Mouse (Mus musculus): ENCODE results near the gene B4galt3. TPM values are rescaled to one million over a fixed set of nuclear protein-coding genes. Genes with fewer than 3 reads are reported as not detected.
"Not testable (repeated sequence)": the region's sequence is repeated elsewhere in the genome, so short reads cannot be mapped to it uniquely, and the experiment has no call there.

The B4galt3 gene
- polyA plus RNA-seq, 1 experiment from 2014 or later: 95.6 TPM

DNA sequence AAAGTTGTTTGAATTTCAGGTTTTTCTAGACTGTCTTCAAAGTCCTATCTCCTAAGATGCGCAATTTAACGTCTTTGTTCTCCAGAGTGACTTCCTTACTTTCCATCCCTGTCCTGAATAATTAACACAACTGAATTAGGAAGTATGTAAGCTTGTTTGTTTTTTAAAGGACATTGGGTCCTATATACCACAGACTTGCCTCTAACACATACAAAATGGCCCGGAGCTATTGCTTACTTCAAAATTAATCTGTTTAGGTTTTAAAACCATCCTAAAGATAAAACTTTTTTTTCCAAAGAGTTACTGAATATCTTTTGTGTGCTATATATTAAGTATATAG, 24.9 kb downstream of the B4galt3 start:
- H3K27ac ChIP-seq: peak overlapping the region; percentile 72; the same call in 1 of the 2 replicates
- peak overlapping the region; percentile 61 for H3K4me3 ChIP-seq
- H3K36me3 ChIP-seq: peaks cover under 1% of the 10 kb centered on the region; the same call in 1 of the 2 replicates
- H3K9me3 ChIP-seq: no peaks in the 10 kb centered on the region
- peak overlapping the region; percentile 74 for H3K9ac ChIP-seq
- 15% methylated on average over 3 of the region's 3 CpGs for WGBS
- H3K27me3 ChIP-seq (replicated peaks): no peaks in the 10 kb centered on the region; the same call in 1 of the 2 replicates
- peaks cover 6% of the 10 kb centered on the region; the same call in 1 of the 2 replicates for H3K4me1 ChIP-seq
- ATAC-seq (ENCODE audit: low FRiP score, low read depth): peak; percentile 8; the same call in 1 of the 2 replicates
- peak overlapping the region; percentile 83 for H3K4me2 ChIP-seq (replicated peaks)

DNA sequence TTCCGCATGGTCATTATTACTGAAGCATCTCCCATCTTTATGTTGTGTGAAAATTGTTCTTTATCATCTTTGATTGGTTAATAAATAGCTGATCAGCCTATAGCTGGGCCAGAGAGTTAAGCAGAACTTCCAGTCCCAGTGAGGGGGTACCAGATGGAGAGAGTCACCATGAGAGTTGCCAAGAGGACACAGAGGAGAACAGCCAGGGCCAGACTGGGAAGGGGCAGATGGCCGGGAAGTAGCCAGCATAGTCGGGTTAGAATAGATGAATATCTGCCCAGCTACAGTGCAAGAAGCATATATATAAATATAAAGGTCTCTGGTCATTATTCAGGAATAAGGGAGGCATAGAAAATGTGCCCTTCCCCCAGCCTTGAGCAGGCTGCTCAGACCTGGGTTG, 28.1 kb downstream of the B4galt3 start:
- H3K4me3 ChIP-seq: no peak overlapping the region
- no peaks in the 10 kb centered on the region; the same call in 1 of the 2 replicates for H3K27me3 ChIP-seq (replicated peaks)
- H3K9me3 ChIP-seq: no peaks in the 10 kb centered on the region
- no peak overlapping the region for H3K27ac ChIP-seq
- peaks cover 6% of the 10 kb centered on the region; the same call in 1 of the 2 replicates for H3K4me1 ChIP-seq
- no peak overlapping the region for H3K4me2 ChIP-seq (replicated peaks)
- 67% methylated on average over 3 of the region's 3 CpGs for WGBS
- H3K9ac ChIP-seq: no peak overlapping the region
- no peak for ATAC-seq (ENCODE audit: low FRiP score, low read depth)
- H3K36me3 ChIP-seq: no peaks in the 10 kb centered on the region

DNA sequence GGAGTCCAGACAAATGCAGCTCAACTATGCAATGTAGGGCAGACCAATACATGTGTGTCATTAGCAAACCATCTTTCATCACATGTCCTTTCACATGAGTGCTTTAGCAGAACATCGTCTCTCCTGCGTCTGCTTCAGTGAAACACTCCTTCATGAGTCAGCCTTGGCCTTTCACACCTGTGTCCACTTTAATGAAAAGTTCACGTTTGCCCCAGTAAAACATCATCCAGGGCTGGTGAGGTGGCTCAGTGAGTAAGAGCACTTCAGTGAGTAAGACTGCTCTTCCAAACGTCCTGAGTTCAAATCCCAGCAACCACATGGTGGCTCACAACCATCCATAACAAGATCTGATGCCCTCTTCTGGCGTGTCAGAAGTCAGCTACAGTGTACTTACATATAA, 36.0 kb downstream of the B4galt3 start:
- 78% methylated on average over 5 of the region's 5 CpGs for WGBS
- not testable (repeated sequence) for H3K27me3 ChIP-seq (replicated peaks); H3K4me3 ChIP-seq; ATAC-seq (ENCODE audit: low FRiP score, low read depth); H3K36me3 ChIP-seq; H3K4me2 ChIP-seq (replicated peaks); H3K27ac ChIP-seq; H3K9me3 ChIP-seq; H3K9ac ChIP-seq; H3K4me1 ChIP-seq

DNA sequence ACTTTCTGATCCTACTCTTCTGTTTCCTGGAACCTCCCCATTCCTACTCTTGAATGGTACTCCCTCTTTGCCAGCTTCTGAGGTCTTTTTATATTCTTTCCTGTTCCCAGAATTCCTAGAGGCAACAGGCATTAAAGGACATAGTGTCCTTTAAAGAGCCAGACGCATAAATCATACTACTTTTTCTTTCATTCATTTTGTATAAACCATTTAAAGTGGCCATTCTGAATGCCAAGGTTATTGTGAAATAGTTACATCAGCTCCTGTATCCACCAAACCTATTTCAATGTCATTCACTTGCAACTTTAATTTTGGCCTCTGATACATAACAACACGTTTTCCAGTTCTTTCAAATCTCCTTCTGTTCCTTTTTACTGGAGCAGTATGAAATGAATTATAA, 39.2 kb downstream of the B4galt3 start:
- WGBS: 80% methylated on average over 2 of the region's 2 CpGs
- no peak for ATAC-seq (ENCODE audit: low FRiP score, low read depth)
- Histone ChIP-seq H3K27ac (no peak overlapping the region), H3K36me3 (no peaks in the 10 kb centered on the region), H3K9me3 (no peaks in the 10 kb centered on the region), H3K4me3 (no peak overlapping the region), H3K4me1 (no peaks in the 10 kb centered on the region), H3K27me3 (replicated peaks) (no peaks in the 10 kb centered on the region), H3K9ac (no peak overlapping the region), H3K4me2 (replicated peaks) (no peak overlapping the region)

DNA sequence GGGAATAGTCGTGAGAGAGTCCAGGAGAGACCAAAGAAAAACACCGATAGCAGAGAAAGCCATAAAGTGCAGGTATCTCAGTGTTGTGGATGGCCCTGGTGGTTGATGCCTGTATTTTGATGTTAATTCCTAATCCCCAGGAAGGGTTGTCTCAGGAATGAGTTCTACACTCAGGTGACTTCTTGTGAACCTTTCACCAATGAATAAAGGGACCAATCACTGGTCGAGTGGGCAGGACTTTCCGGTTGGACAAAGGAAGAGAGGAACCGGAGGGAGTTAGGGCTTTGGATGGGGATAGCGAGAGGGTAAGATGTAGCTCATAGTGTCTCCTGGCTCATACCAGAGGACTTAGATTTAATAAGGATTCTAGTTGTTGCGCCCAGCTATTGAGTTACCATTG, 49.6 kb downstream of the B4galt3 start:
- Histone ChIP-seq H3K4me3 (no peak overlapping the region), H3K9me3 (no peaks in the 10 kb centered on the region), H3K4me1 (no peaks in the 10 kb centered on the region), H3K36me3 (no peaks in the 10 kb centered on the region), H3K27ac (no peak overlapping the region), H3K27me3 (replicated peaks) (no peaks in the 10 kb centered on the region), H3K4me2 (replicated peaks) (0 out of 2 replicates have a peak overlapping the region, but pooled peaks have one; percentile 9), H3K9ac (no peak overlapping the region)
- 9% methylated on average over 7 of the region's 7 CpGs for WGBS
- ATAC-seq (ENCODE audit: low FRiP score, low read depth): no peak

DNA sequence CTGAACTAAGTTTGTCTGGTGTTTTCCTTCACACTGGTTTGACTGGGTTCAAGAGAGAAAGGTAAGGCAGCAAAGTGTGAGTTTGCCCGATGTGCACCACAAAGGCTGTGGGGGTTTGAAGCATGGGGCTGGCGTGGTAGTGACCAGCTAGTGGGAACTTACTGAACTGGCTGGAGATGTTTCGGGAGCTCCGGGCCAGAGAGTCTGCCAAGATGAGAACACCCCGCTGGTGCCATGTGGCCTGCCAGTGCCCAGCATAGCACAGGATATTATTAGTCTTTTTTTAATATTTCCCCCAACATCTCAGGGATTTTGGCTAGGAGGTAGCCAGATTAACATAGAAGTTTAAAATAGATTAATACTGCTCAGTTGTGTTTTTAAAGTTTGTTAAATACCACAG, 50.0 kb downstream of the B4galt3 start:
- H3K36me3 ChIP-seq: no peaks in the 10 kb centered on the region
- H3K9ac ChIP-seq: no peak overlapping the region
- H3K27ac ChIP-seq: no peak overlapping the region
- H3K4me2 ChIP-seq (replicated peaks): 0 out of 2 replicates have a peak overlapping the region, but pooled peaks have one; percentile 9
- H3K9me3 ChIP-seq: no peaks in the 10 kb centered on the region
- H3K4me1 ChIP-seq: no peaks in the 10 kb centered on the region
- no peak overlapping the region for H3K4me3 ChIP-seq
- H3K27me3 ChIP-seq (replicated peaks): no peaks in the 10 kb centered on the region
- no peak for ATAC-seq (ENCODE audit: low FRiP score, low read depth)
- WGBS: 23% methylated on average over 5 of the region's 5 CpGs

DNA sequence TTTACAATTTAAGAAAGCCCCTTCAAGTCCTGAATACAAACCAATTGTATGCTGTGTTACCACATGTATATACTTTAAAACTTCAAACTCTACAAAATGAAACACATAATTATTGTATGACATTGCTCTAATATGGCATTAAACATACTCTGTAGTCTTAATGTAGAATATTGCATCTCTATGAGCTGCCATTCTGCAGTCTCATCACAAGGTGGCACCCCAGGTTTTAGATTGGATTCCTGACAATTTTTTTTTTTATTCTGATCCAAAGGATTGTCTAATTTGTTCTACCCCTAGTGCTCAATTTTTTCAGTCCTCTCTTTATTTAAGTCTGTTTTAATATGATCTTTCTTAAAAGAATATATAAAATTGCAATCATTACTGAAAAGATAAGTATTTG, 51.3 kb downstream of the B4galt3 start:
- no peak for ATAC-seq (ENCODE audit: low FRiP score, low read depth)

DNA sequence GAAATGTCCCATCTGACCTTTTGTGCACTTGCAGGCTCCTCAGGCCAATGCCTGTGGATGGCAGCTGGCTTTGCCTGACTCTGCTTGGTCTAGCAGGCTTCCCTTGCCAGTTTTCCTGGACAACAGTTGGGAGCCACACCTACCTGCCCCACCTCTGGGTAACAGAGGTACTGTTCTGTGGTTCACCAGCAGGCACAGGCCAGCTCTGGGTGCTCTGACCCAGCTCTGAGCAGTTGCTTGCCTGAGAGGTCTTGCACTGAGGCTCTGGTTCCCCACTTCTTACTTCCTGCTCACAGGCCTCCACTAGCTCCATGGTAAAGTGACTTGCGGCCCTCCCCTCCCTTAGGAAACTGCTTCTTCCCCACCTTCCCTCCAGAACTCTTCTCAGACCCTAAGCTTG, 51.9 kb downstream of the B4galt3 start:
- H3K36me3 ChIP-seq: no peaks in the 10 kb centered on the region
- peak; percentile 17; the same call in 1 of the 2 replicates for ATAC-seq (ENCODE audit: low FRiP score, low read depth)
- H3K27me3 ChIP-seq (replicated peaks): no peaks in the 10 kb centered on the region
- no peaks in the 10 kb centered on the region for H3K4me1 ChIP-seq
- no peak overlapping the region for H3K4me3 ChIP-seq
- no peak overlapping the region for H3K4me2 ChIP-seq (replicated peaks)
- WGBS: 83% methylated on average over 1 of the region's 1 CpGs
- H3K27ac ChIP-seq: no peak overlapping the region
- no peaks in the 10 kb centered on the region for H3K9me3 ChIP-seq
- no peak overlapping the region for H3K9ac ChIP-seq

More for the DNA sequence above, 51.3 kb downstream of the B4galt3 start:
- no peaks in the 10 kb centered on the region for H3K27me3 ChIP-seq (replicated peaks)
- H3K4me3 ChIP-seq: no peak overlapping the region
- no peaks in the 10 kb centered on the region for H3K9me3 ChIP-seq
- H3K4me1 ChIP-seq: no peaks in the 10 kb centered on the region
- H3K36me3 ChIP-seq: no peaks in the 10 kb centered on the region
- no peak overlapping the region for H3K9ac ChIP-seq
- no peak overlapping the region for H3K27ac ChIP-seq
- H3K4me2 ChIP-seq (replicated peaks): no peak overlapping the region

DNA sequence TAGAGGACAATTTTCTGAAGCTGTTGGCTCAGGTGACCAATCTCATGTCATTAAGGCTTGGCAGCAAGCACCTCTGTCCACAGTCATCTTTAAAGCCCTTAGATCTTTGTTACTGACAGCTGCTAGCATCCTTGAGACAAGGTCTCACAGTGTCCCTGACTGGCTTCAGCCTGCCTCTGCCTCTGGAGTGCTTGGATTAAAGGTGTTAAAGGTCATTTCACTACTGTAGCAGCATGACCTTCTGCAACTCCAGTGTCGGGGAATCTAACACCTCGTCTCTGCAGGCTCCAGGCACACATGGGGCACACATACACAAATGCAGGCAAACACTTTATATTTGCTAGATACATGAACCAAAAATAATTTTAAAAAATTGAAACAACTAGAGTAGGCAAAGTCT, 55.4 kb downstream of the B4galt3 start:
- Histone ChIP-seq H3K4me3 (no peak overlapping the region), H3K4me2 (replicated peaks) (no peak overlapping the region), H3K27me3 (replicated peaks) (no peaks in the 10 kb centered on the region), H3K9me3 (no peaks in the 10 kb centered on the region), H3K4me1 (peaks cover 19% of the 10 kb centered on the region), H3K27ac (no peak overlapping the region), H3K36me3 (no peaks in the 10 kb centered on the region), H3K9ac (no peak overlapping the region)
- ATAC-seq (ENCODE audit: low FRiP score, low read depth): no peak
- WGBS: 80% methylated on average over 2 of the region's 2 CpGs

Other genes starting within 250 kb of the B4galt3 start
- gene Fcgr3, start 205.4 kb upstream of the B4galt3 start, polyA plus RNA-seq (2016; fragmentation: Nextera tagmentation; extraction: Ambion mirVana): 6.9 and 7.4 TPM in 2 replicates
- gene Cfap126, start 156.4 kb upstream of the B4galt3 start, polyA plus RNA-seq (2016; fragmentation: Nextera tagmentation; extraction: Ambion mirVana): 1.7 and 2.3 TPM in 2 replicates
- gene Sdhc, start 119.7 kb upstream of the B4galt3 start, polyA plus RNA-seq (2016; fragmentation: Nextera tagmentation; extraction: Ambion mirVana): 228 and 233 TPM in 2 replicates
- gene Mpz, start 119.6 kb upstream of the B4galt3 start, polyA plus RNA-seq (2016; fragmentation: Nextera tagmentation; extraction: Ambion mirVana): 6.5 and 7.8 TPM in 2 replicates
- gene Pcp4l1, start 74.1 kb upstream of the B4galt3 start, polyA plus RNA-seq (2016; fragmentation: Nextera tagmentation; extraction: Ambion mirVana): 5.9 and 6.2 TPM in 2 replicates
- gene Nr1i3, start 56.4 kb upstream of the B4galt3 start, polyA plus RNA-seq (2016; fragmentation: Nextera tagmentation; extraction: Ambion mirVana): 0.20 and 0.24 TPM in 2 replicates
- gene Tomm40l, start 47.8 kb upstream of the B4galt3 start, polyA plus RNA-seq (2016; fragmentation: Nextera tagmentation; extraction: Ambion mirVana): 30.1 and 30.8 TPM in 2 replicates
- 5.4 and 7.6 TPM in 2 replicates for gene Apoa2, start 45.3 kb upstream of the B4galt3 start, polyA plus RNA-seq (2016; fragmentation: Nextera tagmentation; extraction: Ambion mirVana)
- gene Fcer1g, start 36.0 kb upstream of the B4galt3 start, polyA plus RNA-seq (2016; fragmentation: Nextera tagmentation; extraction: Ambion mirVana): 21.9 and 24.3 TPM in 2 replicates
- gene Adamts4, start 19.9 kb upstream of the B4galt3 start, polyA plus RNA-seq (2016; fragmentation: Nextera tagmentation; extraction: Ambion mirVana): 6.2 and 6.3 TPM in 2 replicates
- gene Ndufs2, start 18.9 kb upstream of the B4galt3 start, polyA plus RNA-seq (2016; fragmentation: Nextera tagmentation; extraction: Ambion mirVana): 233 and 247 TPM in 2 replicates
- gene Ppox, start 10.9 kb downstream of the B4galt3 start, polyA plus RNA-seq (2016; fragmentation: Nextera tagmentation; extraction: Ambion mirVana): 52.0 and 54.3 TPM in 2 replicates
- 103 and 111 TPM in 2 replicates for gene Usp21, start 17.7 kb downstream of the B4galt3 start, polyA plus RNA-seq (2016; fragmentation: Nextera tagmentation; extraction: Ambion mirVana)
- 105 and 120 TPM in 2 replicates for gene Ufc1, start 24.7 kb downstream of the B4galt3 start, polyA plus RNA-seq (2016; fragmentation: Nextera tagmentation; extraction: Ambion mirVana)
- 50.9 and 57.3 TPM in 2 replicates for gene Dedd, start 58.8 kb downstream of the B4galt3 start, polyA plus RNA-seq (2016; fragmentation: Nextera tagmentation; extraction: Ambion mirVana)
- gene Nit1, start 75.3 kb downstream of the B4galt3 start, polyA plus RNA-seq (2016; fragmentation: Nextera tagmentation; extraction: Ambion mirVana): 45.6 and 46.1 TPM in 2 replicates
- 157 and 158 TPM in 2 replicates for gene Pfdn2, start 75.3 kb downstream of the B4galt3 start, polyA plus RNA-seq (2016; fragmentation: Nextera tagmentation; extraction: Ambion mirVana)
- 2.1 and 2.6 TPM in 2 replicates for gene Klhdc9, start 90.5 kb downstream of the B4galt3 start, polyA plus RNA-seq (2016; fragmentation: Nextera tagmentation; extraction: Ambion mirVana)
- 1.2 and 1.8 TPM in 2 replicates for gene Nectin4, start 99.8 kb downstream of the B4galt3 start, polyA plus RNA-seq (2016; fragmentation: Nextera tagmentation; extraction: Ambion mirVana)
- gene Arhgap30, start 118.6 kb downstream of the B4galt3 start, polyA plus RNA-seq (2016; fragmentation: Nextera tagmentation; extraction: Ambion mirVana): 1.0 and 1.1 TPM in 2 replicates
- gene Usf1, start 141.0 kb downstream of the B4galt3 start, polyA plus RNA-seq (2016; fragmentation: Nextera tagmentation; extraction: Ambion mirVana): 176 and 178 TPM in 2 replicates
- 9.2 and 10.3 TPM in 2 replicates for gene Tstd1, start 148.5 kb downstream of the B4galt3 start, polyA plus RNA-seq (2016; fragmentation: Nextera tagmentation; extraction: Ambion mirVana)
- 15.0 and 16.9 TPM in 2 replicates for gene F11r, start 167.2 kb downstream of the B4galt3 start, polyA plus RNA-seq (2016; fragmentation: Nextera tagmentation; extraction: Ambion mirVana)
- 22.4 and 23.0 TPM in 2 replicates for gene Alyref2, start 233.2 kb downstream of the B4galt3 start, polyA plus RNA-seq (2016; fragmentation: Nextera tagmentation; extraction: Ambion mirVana)

Measured in neural tube, embryonic 12.5 days (tissue).